Mouse (Mus musculus) ES-Bruce4 (cell line): ENCODE data around the gene Plcd3.

Experiments
- CTCF ChIP-seq: IDR thresholded peaks from one replicate; pipeline ENCODE4 v1.8.1; 2011; ENCODE audit warnings: low read depth, low read length
- EP300 ChIP-seq: IDR thresholded peaks from 2 replicates; pipeline ENCODE4 v1.6.1; 2011; ENCODE audit warnings: low read depth, low read length; ENCODE audit not compliant: insufficient read depth
- POLR2A ChIP-seq: IDR thresholded peaks from one replicate; pipeline ENCODE4 v1.8.1; 2011; ENCODE audit warnings: low read length; ENCODE audit not compliant: insufficient read depth

DNA sequence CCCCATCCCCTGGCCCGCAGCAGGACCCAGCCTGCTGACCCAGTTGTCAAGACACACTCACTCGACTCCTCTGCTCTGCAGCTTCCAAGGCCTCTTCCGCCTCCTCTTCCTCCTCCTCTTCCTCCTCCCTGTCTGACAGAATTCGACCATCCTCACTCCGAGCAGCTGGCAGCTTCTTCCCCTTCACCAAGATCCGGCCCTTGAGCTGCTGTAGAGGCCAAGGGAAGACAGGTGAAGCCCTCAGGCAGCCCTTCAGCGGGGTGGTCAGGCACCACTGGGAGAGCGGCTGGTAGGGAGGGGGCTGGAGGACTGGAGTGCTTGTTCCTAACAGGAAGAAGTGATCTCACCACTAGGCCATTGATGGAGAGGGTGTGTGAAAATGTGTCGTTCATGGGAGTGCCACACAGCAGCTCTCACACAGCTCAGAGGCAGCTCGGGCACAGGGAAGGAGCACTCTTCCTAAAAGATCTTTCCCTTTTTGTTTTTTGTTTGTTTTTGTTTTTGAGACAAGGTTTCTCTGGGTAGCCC, 26.6 kb downstream of the Plcd3 start:
- TF ChIP-seq CTCF (no peak), POLR2A (no peak), EP300 (no peak)
